ENCODE assay signal across 22 mouse cellular contexts in the genomic region with DNA sequence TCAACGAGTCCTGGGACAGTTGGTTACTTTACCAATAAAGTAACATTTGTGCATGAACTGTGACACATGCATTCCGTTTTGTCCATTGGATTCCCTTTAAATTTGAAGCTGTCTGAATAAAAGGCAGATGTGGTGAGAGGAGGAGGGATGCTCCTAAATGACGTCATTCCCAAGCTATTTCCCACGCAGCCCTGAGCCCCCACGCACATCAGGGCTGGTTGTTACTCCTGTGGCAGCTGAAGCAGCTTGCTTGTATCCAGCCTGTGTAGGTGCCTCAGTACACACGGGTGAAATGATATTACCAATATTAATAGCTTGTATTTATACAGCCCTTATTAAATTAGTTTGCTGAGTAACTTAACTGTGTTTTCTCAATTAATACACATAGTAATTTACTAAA.
DNase-seq lines count a peak whose midpoint lies in the region; ATAC-seq lines count a peak whose summit lies in the region.
"Had no signal": no experiment of that assay in that cellular context is flagged by ENCODE, and none has a peak within 500 bp of the region (broad histone marks: within the 10 kb centered on the region; RNA-seq: fewer than 3 reads in every experiment).

No protein-coding gene starts in this region.

- no peak overlapping the region for H3K4me2 ChIP-seq in embryonic facial prominence, embryonic 11.5 days (ENCODE audit: low read depth, low read length)
- H3K4me2 ChIP-seq in limb, embryonic 13.5 days (replicated peaks) = no peak overlapping the region
- no peak overlapping the region for H3K4me2 ChIP-seq in embryonic facial prominence, embryonic 14.5 days (ENCODE audit: low read depth, low read length)
- H3K4me2 ChIP-seq: embryonic facial prominence, embryonic 12.5 days; embryonic facial prominence, embryonic 15.5 days; forebrain, embryonic 12.5 days had no signal

- no peaks in the 10 kb centered on the region for H3K36me3 ChIP-seq in embryonic facial prominence, embryonic 11.5 days (replicated peaks; ENCODE audit: control insufficient read depth, insufficient read depth, low read depth, low read length)
- no peaks in the 10 kb centered on the region for H3K36me3 ChIP-seq in embryonic facial prominence, embryonic 10.5 days (replicated peaks)
- no peaks in the 10 kb centered on the region for H3K36me3 ChIP-seq in limb, embryonic 13.5 days
- no peaks in the 10 kb centered on the region for H3K36me3 ChIP-seq in limb, embryonic 10.5 days
- no peaks in the 10 kb centered on the region for H3K36me3 ChIP-seq in embryonic facial prominence, embryonic 14.5 days (ENCODE audit: control insufficient read depth, insufficient read depth, low read length)
- H3K36me3 ChIP-seq: embryonic facial prominence, embryonic 12.5 days; embryonic facial prominence, embryonic 15.5 days; forebrain, embryonic 10.5 days; forebrain, embryonic 12.5 days had no signal

- no peak overlapping the region for H3K9ac ChIP-seq in embryonic facial prominence, embryonic 11.5 days (replicated peaks; ENCODE audit: low read length)
- no peak overlapping the region for H3K9ac ChIP-seq in limb, embryonic 13.5 days
- no peak overlapping the region for H3K9ac ChIP-seq in embryonic facial prominence, embryonic 14.5 days (ENCODE audit: low read depth, low read length)
- H3K9ac ChIP-seq: embryonic facial prominence, embryonic 12.5 days; embryonic facial prominence, embryonic 15.5 days; forebrain, embryonic 12.5 days had no signal

- 56% methylated on average over 6 of the region's 6 CpGs for WGBS in embryonic facial prominence, embryonic 11.5 days
- 68% methylated on average over 6 of the region's 6 CpGs for WGBS in embryonic facial prominence, embryonic 10.5 days
- 53% methylated on average over 6 of the region's 6 CpGs for WGBS in limb, embryonic 13.5 days
- 62% methylated on average over 6 of the region's 6 CpGs for WGBS in limb, embryonic 10.5 days
- WGBS in embryonic facial prominence, embryonic 14.5 days = 37% methylated on average over 6 of the region's 6 CpGs

- no peak for DNase-seq in embryonic facial prominence, embryonic 11.5 days (ENCODE audit: low spot score)
- no peak for DNase-seq in embryonic facial prominence, embryonic 10.5 days (ENCODE audit: low spot score)
- DNase-seq in limb, embryonic 10.5 days (ENCODE audit: low spot score) = no peak
- DNase-seq in brain, adult 2 months (ENCODE audit: low read depth, low spot score) = peak; percentile 55
- DNase-seq in embryonic facial prominence, embryonic 14.5 days (ENCODE audit: low spot score) = no peak
- DNase-seq in kidney, adult 8-10 months = no peak
- DNase-seq: adrenal gland, postnatal 10 days; adrenal gland, postnatal 25 days; cerebellum, adult 11-12 months; cerebellum, adult 2 months; cerebellum, adult 9-10 months; cerebellum, postnatal 10 days; cerebellum, postnatal 25 days; embryo, embryonic 11 days had no signal

- H3K27me3 ChIP-seq in embryonic facial prominence, embryonic 11.5 days (ENCODE audit: control insufficient read depth, insufficient read depth, low read length) = no peaks in the 10 kb centered on the region
- H3K27me3 ChIP-seq in embryonic facial prominence, embryonic 10.5 days (replicated peaks; ENCODE audit: low read depth, poor library complexity, severe bottlenecking) = no peaks in the 10 kb centered on the region
- no peaks in the 10 kb centered on the region for H3K27me3 ChIP-seq in limb, embryonic 13.5 days
- no peaks in the 10 kb centered on the region for H3K27me3 ChIP-seq in limb, embryonic 10.5 days (ENCODE audit: low read depth, poor library complexity, severe bottlenecking)
- H3K27me3 ChIP-seq in embryonic facial prominence, embryonic 14.5 days (replicated peaks; ENCODE audit: control insufficient read depth, insufficient read depth, low read length) = no peaks in the 10 kb centered on the region
- H3K27me3 ChIP-seq: embryonic facial prominence, embryonic 12.5 days; embryonic facial prominence, embryonic 15.5 days; forebrain, embryonic 12.5 days had no signal

- H3K27ac ChIP-seq in embryonic facial prominence, embryonic 11.5 days (replicated peaks; ENCODE audit: low read depth, low read length) = no peak overlapping the region
- no peak overlapping the region for H3K27ac ChIP-seq in embryonic facial prominence, embryonic 10.5 days (replicated peaks)
- H3K27ac ChIP-seq in limb, embryonic 13.5 days = no peak overlapping the region
- H3K27ac ChIP-seq in limb, embryonic 10.5 days = no peak overlapping the region
- no peak overlapping the region for H3K27ac ChIP-seq in embryonic facial prominence, embryonic 14.5 days (replicated peaks; ENCODE audit: low read depth, low read length)
- H3K27ac ChIP-seq: embryonic facial prominence, embryonic 12.5 days; embryonic facial prominence, embryonic 15.5 days; forebrain, embryonic 10.5 days; forebrain, embryonic 12.5 days had no signal

- H3K9me3 ChIP-seq in embryonic facial prominence, embryonic 11.5 days (replicated peaks; ENCODE audit: control insufficient read depth, low read length) = no peaks in the 10 kb centered on the region
- no peaks in the 10 kb centered on the region for H3K9me3 ChIP-seq in embryonic facial prominence, embryonic 10.5 days
- no peaks in the 10 kb centered on the region for H3K9me3 ChIP-seq in limb, embryonic 13.5 days
- no peaks in the 10 kb centered on the region for H3K9me3 ChIP-seq in limb, embryonic 10.5 days (replicated peaks)
- H3K9me3 ChIP-seq in embryonic facial prominence, embryonic 14.5 days (ENCODE audit: control insufficient read depth, low read length) = no peaks in the 10 kb centered on the region
- H3K9me3 ChIP-seq: embryonic facial prominence, embryonic 12.5 days; embryonic facial prominence, embryonic 15.5 days; forebrain, embryonic 10.5 days; forebrain, embryonic 12.5 days had no signal

- H3K4me3 ChIP-seq in embryonic facial prominence, embryonic 11.5 days (ENCODE audit: low read depth, low read length) = no peak overlapping the region
- H3K4me3 ChIP-seq in embryonic facial prominence, embryonic 10.5 days = no peak overlapping the region
- no peak overlapping the region for H3K4me3 ChIP-seq in limb, embryonic 13.5 days
- no peak overlapping the region for H3K4me3 ChIP-seq in limb, embryonic 10.5 days
- H3K4me3 ChIP-seq in embryonic facial prominence, embryonic 14.5 days (ENCODE audit: low read depth, low read length) = no peak overlapping the region
- H3K4me3 ChIP-seq: embryonic facial prominence, embryonic 12.5 days; embryonic facial prominence, embryonic 15.5 days; erythroblast, embryonic 14.5 days; forebrain, embryonic 10.5 days; forebrain, embryonic 12.5 days had no signal

- ATAC-seq in embryonic facial prominence, embryonic 11.5 days (replicated peaks; ENCODE audit: insufficient number of reproducible peaks, low FRiP score, low TSS enrichment, low read depth) = 0 out of 2 replicates have a peak, but pooled peaks have one; percentile 52
- peak; percentile 48; the same call in 1 of the 2 replicates for ATAC-seq in limb, embryonic 13.5 days (ENCODE audit: low FRiP score, low read depth)
- 0 out of 2 replicates have a peak, but pooled peaks have one; percentile 47 for ATAC-seq in embryonic facial prominence, embryonic 14.5 days (ENCODE audit: low read depth)
- ATAC-seq: forebrain, embryonic 14.5 days; forebrain, embryonic 16.5 days had no signal

- H3K4me1 ChIP-seq in embryonic facial prominence, embryonic 11.5 days (ENCODE audit: control insufficient read depth, insufficient read depth, low read length) = no peaks in the 10 kb centered on the region
- no peaks in the 10 kb centered on the region; the same call in 1 of the 2 replicates for H3K4me1 ChIP-seq in embryonic facial prominence, embryonic 10.5 days
- no peaks in the 10 kb centered on the region for H3K4me1 ChIP-seq in limb, embryonic 13.5 days
- peaks cover 7% of the 10 kb centered on the region for H3K4me1 ChIP-seq in limb, embryonic 10.5 days
- no peaks in the 10 kb centered on the region for H3K4me1 ChIP-seq in embryonic facial prominence, embryonic 14.5 days (ENCODE audit: control insufficient read depth, insufficient read depth, low read length)
